Mouse (Mus musculus) heart, embryonic 16.5 days (tissue): ENCODE measurements around the gene Banf2. TPM values are rescaled to one million over a fixed set of nuclear protein-coding genes. Genes with fewer than 3 reads are reported as not detected.
A peak's percentile ranks its signal among the peaks of the same experiment; 100 is the strongest.

ENCODE experiments used
- ATAC-seq: fragments of 200-750 bp; cut with Nextera tagmentation; replicated peaks from 2 replicates; pipeline ENCODE4 v1.8.0; 2017; ENCODE audit warnings: moderate number of reproducible peaks; ENCODE audit not compliant: insufficient read depth, low FRiP score; ENCODE audit errors: extremely low read depth
- H3K27ac ChIP-seq: fragments of 300-500 bp; sonication (generic); 2 replicates; pipeline ENCODE4 v1.5.1; 2014; ENCODE audit warnings: mild to moderate bottlenecking, low read length, control low read depth, moderate library complexity
- H3K27me3 ChIP-seq: fragments of 300-500 bp; sonication (generic); 2 replicates; pipeline ENCODE4 v1.6.1; 2014; ENCODE audit warnings: low read length, mixed read lengths; ENCODE audit not compliant: control insufficient read depth, insufficient read depth
- H3K36me3 ChIP-seq: fragments of 300-500 bp; sonication (generic); 2 replicates; pipeline ENCODE4 v1.6.1; 2014; ENCODE audit not compliant: control insufficient read depth, insufficient read depth
- H3K4me1 ChIP-seq: fragments of 300-500 bp; sonication (generic); 2 replicates; pipeline ENCODE4 v1.6.1; 2014; ENCODE audit warnings: low read length, mixed read lengths; ENCODE audit not compliant: control insufficient read depth, insufficient read depth
- H3K4me2 ChIP-seq: fragments of 300-500 bp; sonication (generic); 2 replicates; pipeline ENCODE4 v1.6.1; 2014; ENCODE audit warnings: low read depth, mild to moderate bottlenecking, control low read depth, low read length
- H3K4me3 ChIP-seq: fragments of 300-500 bp; sonication (generic); 2 replicates; pipeline ENCODE4 v1.5.1; 2014; ENCODE audit warnings: mild to moderate bottlenecking, control low read depth, low read length
- H3K9ac ChIP-seq: fragments of 300-500 bp; sonication (generic); 2 replicates; pipeline ENCODE4 v1.6.1; 2014; ENCODE audit warnings: low read length, control low read depth
- H3K9me3 ChIP-seq: fragments of 300-500 bp; sonication (generic); replicated peaks from 2 replicates; pipeline ENCODE4 v1.6.1; 2016; ENCODE audit warnings: low read length; ENCODE audit not compliant: control insufficient read depth
- WGBS: fragments of 180-500 bp; shearing (Covaris S2); extraction: QIAGEN DNeasy Blood & Tissue Kit; methylation state at CpG from one replicate; pipeline ENCODE4 v1.1.7; 2014; 5-methylcytosine and 5-hydroxymethylcytosine counted together
- polyA plus RNA-seq: library from polyadenylated mRNA; unstranded; fragments of >200 nt; fragmentation: Nextera tagmentation; extraction: Ambion mirVana; gene quantifications from 2 replicates; pipeline ENCODE4 v1.2.1, GENCODE M21; 2015

Banf2 gene
- polyA plus RNA-seq, 1 experiment from 2014 or later: not detected

DNA sequence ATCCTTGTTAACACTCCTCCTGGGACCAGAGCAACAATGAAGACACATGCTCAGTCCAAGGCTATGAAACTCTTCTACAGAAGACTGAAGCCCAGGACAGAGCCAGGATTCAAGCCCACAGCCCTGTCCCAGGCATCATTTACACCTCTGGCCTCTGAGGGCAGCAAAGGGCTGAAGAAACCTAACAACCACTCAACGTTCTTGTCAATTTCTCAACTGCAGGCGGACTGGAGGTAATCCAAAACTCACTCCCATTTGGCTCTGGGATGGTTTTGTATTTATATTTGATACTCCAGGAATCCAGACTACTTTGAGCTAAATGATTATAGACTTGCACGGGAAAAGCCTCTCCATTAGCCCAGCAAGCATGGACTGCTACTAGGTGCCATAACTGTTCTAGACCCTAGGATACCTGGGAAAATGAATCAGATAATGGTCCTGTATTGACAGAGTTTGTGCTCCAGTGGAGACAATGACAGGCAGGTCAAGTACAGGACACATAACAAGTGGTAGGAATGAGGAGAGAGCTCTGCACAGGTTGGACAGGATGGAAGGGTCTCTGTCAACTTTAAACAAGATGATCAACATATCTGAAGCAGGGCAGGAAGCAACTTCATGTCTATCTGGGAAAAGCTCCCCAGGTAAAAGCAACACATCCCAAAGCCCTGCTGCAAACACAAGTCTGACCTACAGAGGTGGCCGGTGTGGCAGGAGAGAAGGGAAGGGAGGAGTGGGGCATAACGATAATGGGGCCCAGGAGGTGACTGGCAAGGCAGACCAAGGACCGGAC is 27.5 kb upstream of the Banf2 start:
- Histone ChIP-seq H3K36me3 (no peaks in the 10 kb centered on the region), H3K27ac (peak overlapping the region; percentile 71), H3K4me1 (peaks cover 57% of the 10 kb centered on the region), H3K9me3 (no peaks in the 10 kb centered on the region), H3K27me3 (no peaks in the 10 kb centered on the region), H3K4me3 (no peak overlapping the region), H3K4me2 (peak overlapping the region; percentile 38; the same call in 1 of the 2 replicates), H3K9ac (peak overlapping the region; percentile 39)
- ATAC-seq: peak; percentile 38; the same call in 1 of the 2 replicates
- WGBS: 39% methylated on average over 6 of the region's 6 CpGs

DNA sequence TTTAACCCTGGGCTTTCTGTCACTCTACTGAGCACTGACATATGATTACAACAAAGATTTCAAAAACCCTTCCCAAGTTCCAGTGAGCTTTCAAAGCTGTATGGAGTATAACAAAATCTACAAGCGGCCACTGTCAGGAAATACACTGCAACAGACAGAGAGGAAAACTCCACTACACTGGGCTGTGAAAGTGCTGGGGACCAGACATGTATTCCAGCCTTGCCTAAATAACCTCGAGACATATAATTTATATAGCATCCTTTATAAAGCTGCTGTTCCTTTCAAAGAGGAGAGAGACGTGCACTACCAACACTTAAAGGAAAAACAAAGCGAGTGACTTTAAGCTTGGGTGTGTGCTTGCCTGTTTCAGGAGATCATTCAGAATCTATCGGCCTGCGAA is 26.2 kb upstream of the Banf2 start:
- Histone ChIP-seq H3K4me1 (peaks cover 57% of the 10 kb centered on the region), H3K27ac (no peak overlapping the region), H3K4me3 (no peak overlapping the region), H3K4me2 (no peak overlapping the region), H3K9me3 (no peaks in the 10 kb centered on the region), H3K9ac (no peak overlapping the region), H3K36me3 (no peaks in the 10 kb centered on the region), H3K27me3 (no peaks in the 10 kb centered on the region)
- WGBS: 79% methylated on average over 6 of the region's 6 CpGs
- no peak for ATAC-seq

DNA sequence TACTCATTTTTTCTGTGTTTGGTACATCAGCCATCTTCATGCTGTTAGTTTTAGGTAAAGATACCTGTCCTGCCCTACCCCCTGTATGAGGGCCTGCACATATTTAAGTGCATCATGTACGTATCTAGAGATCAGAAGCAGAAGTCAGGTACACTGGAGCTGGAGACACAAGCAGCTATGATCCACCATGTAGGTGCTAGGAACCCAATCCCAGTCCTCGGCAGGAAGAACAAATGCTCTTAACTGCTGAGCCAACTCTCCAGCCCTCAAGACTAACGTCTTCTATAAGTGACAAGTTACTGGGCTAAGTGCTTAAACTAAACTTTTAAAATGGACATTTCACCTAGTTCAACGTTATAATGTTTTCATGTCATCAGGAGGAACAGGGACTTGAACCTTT is 25.6 kb upstream of the Banf2 start:
- no peak overlapping the region for H3K4me2 ChIP-seq

DNA sequence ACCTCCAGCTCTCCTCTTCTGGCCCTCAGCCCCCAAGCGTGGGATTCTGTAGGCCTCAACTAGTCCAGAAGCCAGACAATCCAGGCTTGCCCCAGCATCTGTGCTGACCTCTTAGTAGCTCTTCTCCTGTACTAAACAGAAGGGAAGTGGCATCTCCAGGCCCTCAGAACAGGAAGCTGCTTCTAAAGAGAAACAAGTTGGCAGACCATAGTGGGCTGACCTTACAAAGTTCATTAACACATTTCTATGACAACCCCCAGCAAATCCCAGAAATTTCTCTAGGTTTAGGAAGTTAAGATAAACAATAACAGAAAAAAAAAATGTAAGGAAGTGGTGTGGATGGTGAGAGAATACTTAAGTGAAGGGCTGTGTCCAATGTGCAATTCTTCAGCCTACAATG is 23.8 kb upstream of the Banf2 start:
- 83% methylated on average over 1 of the region's 1 CpGs for WGBS
- ATAC-seq: no peak
- no peak overlapping the region; the same call in 1 of the 2 replicates for H3K27ac ChIP-seq

More for the DNA sequence above, 25.6 kb upstream of the Banf2 start:
- 83% methylated on average over 4 of the region's 4 CpGs for WGBS
- H3K27me3 ChIP-seq: no peaks in the 10 kb centered on the region
- no peak overlapping the region for H3K4me3 ChIP-seq
- no peaks in the 10 kb centered on the region for H3K36me3 ChIP-seq
- no peak overlapping the region for H3K27ac ChIP-seq
- H3K4me1 ChIP-seq: peaks cover 55% of the 10 kb centered on the region
- no peak overlapping the region for H3K9ac ChIP-seq
- H3K9me3 ChIP-seq: no peaks in the 10 kb centered on the region
- ATAC-seq: no peak

GRCm38 (mm10) chr2:144009551-144010281 is 23.1 kb upstream of the Banf2 start:
- H3K27ac ChIP-seq: peak overlapping the region; percentile 96
- peak overlapping the region; percentile 92 for H3K4me3 ChIP-seq
- no peaks in the 10 kb centered on the region for H3K36me3 ChIP-seq
- no peaks in the 10 kb centered on the region for H3K27me3 ChIP-seq
- peak overlapping the region; percentile 96 for H3K9ac ChIP-seq
- peak; percentile 3 for ATAC-seq
- H3K4me2 ChIP-seq: peak overlapping the region; percentile 75
- WGBS: 2% methylated on average over 30 of the region's 30 CpGs
- H3K9me3 ChIP-seq: no peaks in the 10 kb centered on the region
- H3K4me1 ChIP-seq: peaks cover 40% of the 10 kb centered on the region

More for the DNA sequence above, 23.8 kb upstream of the Banf2 start:
- peak overlapping the region; percentile 92 for H3K4me3 ChIP-seq
- peaks cover 45% of the 10 kb centered on the region for H3K4me1 ChIP-seq
- peak overlapping the region; percentile 96; the same call in 1 of the 2 replicates for H3K9ac ChIP-seq
- H3K9me3 ChIP-seq: no peaks in the 10 kb centered on the region
- H3K36me3 ChIP-seq: no peaks in the 10 kb centered on the region
- peak overlapping the region; percentile 75 for H3K4me2 ChIP-seq
- no peaks in the 10 kb centered on the region for H3K27me3 ChIP-seq

GRCm38 (mm10) chr2:144010282-144011044 is 22.4 kb upstream of the Banf2 start:
- H3K9ac ChIP-seq: peak overlapping the region; percentile 96
- peak; percentile 29 for ATAC-seq
- peak overlapping the region; percentile 96 for H3K27ac ChIP-seq
- peak overlapping the region; percentile 92 for H3K4me3 ChIP-seq
- no peaks in the 10 kb centered on the region for H3K27me3 ChIP-seq
- H3K4me1 ChIP-seq: peaks cover 33% of the 10 kb centered on the region
- under 1% methylated on average over 87 of the region's 107 CpGs for WGBS
- H3K4me2 ChIP-seq: peak overlapping the region; percentile 75
- H3K36me3 ChIP-seq: no peaks in the 10 kb centered on the region
- no peaks in the 10 kb centered on the region for H3K9me3 ChIP-seq

DNA sequence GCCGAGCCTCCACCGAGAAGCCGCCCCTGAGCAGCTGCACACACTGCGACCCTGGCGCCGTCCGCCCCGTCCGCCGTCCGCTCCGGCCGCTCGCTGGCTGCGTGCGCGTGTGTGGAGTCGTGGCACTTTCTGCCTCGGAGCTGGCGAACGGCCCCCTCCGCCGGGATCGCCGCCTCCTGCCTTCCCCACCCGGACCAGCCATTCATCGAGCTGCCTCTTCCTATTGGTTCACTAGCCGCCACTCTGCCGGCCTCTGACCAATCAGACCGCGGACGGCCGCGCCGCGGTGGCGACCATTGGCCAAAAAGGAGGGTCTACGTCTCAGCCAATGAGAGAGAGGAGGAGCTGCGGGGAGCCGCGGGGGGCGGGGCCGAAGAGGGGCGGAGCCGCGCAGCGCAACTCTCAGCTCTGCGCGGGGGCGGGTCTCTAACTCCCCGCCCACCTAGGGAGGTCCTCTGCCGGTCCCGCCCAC is 21.7 kb upstream of the Banf2 start, which contains the start of gene Rrbp1:
TSS of gene Rrbp1 (minus strand) at position 184 of the 472 bp plus-strand sequence.
- Histone ChIP-seq H3K27me3 (no peaks in the 10 kb centered on the region), H3K9me3 (no peaks in the 10 kb centered on the region), H3K4me1 (peaks cover 26% of the 10 kb centered on the region), H3K9ac (peak within 1 kb of the TSS; percentile 96), H3K4me2 (peak within 1 kb of the TSS; percentile 75), H3K27ac (peak within 1 kb of the TSS; percentile 96), H3K4me3 (peak within 1 kb of the TSS; percentile 92), H3K36me3 (no peaks in the 10 kb centered on the region)
- ATAC-seq: peak; percentile 97
- under 1% methylated on average over 52 of the region's 53 CpGs for WGBS

DNA sequence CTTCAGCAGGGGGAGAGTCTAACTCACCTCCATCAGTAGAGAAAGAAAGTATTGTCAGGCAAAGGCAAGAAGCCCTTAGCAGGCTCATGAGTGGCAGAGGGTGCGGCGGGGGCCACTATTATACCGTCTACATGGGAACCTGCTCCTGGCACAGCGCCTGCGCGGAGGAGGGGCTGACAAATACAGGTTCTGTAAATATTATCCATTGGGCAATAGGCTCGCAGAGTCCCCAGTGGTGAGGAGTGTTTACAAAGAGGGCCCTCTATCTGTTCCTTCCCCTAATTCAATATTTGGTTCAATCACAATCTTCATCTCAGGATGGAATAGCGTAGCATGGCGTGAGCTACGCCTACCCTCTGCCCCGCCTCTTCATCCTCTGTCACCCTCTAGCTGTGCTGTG is 18.8 kb upstream of the Banf2 start:
- 73% methylated on average over 11 of the region's 11 CpGs for WGBS
- Histone ChIP-seq H3K9me3 (no peaks in the 10 kb centered on the region), H3K27me3 (no peaks in the 10 kb centered on the region), H3K9ac (no peak overlapping the region), H3K27ac (no peak overlapping the region), H3K36me3 (no peaks in the 10 kb centered on the region), H3K4me1 (peaks cover 7% of the 10 kb centered on the region), H3K4me3 (no peak overlapping the region), H3K4me2 (no peak overlapping the region)
- ATAC-seq: no peak
